Mouse (Mus musculus): Measurements from ENCODE around the gene Ccr10. TPM values are rescaled to one million over a fixed set of nuclear protein-coding genes. Genes with fewer than 3 reads are reported as not detected.

Ccr10 gene
- polyA plus RNA-seq, 1 experiment from 2014 or later: 0.31 TPM

- H3K36me3 ChIP-seq (replicated peaks): no peaks in the 10 kb centered on the region
- H3K27ac ChIP-seq: peak within 1 kb of the TSS; percentile 89
- H3K4me3 ChIP-seq: peak within 1 kb of the TSS; percentile 42
- peak within 1 kb of the TSS; percentile 61 for H3K9ac ChIP-seq
- 0 out of 2 replicates have a peak, but pooled peaks cover 3% of the 10 kb centered on the region for H3K27me3 ChIP-seq (replicated peaks)
- H3K4me2 ChIP-seq: peak within 1 kb of the TSS; percentile 72
- 1% methylated on average over 36 of the region's 36 CpGs for WGBS
- peaks cover 19% of the 10 kb centered on the region for H3K4me1 ChIP-seq
- H3K9me3 ChIP-seq: no peaks in the 10 kb centered on the region
- ATAC-seq (replicated peaks): peak; percentile 93
Measured at GRCm38 (mm10) chr11:101155728-101156371, 19.4 kb downstream of the Ccr10 start, which contains the start of gene Tubg2. Gene Tubg2, plus strand, starts transcription at chr11:101155907.

GRCm38 (mm10) chr11:101155151-101155550 is 20.1 kb downstream of the Ccr10 start:
- Histone ChIP-seq H3K4me3 (peak overlapping the region; percentile 42; the same call in 1 of the 2 replicates), H3K9ac (peak overlapping the region; percentile 61), H3K9me3 (no peaks in the 10 kb centered on the region), H3K4me2 (peak overlapping the region; percentile 72), H3K27me3 (replicated peaks) (0 out of 2 replicates have a peak, but pooled peaks cover 3% of the 10 kb centered on the region), H3K36me3 (replicated peaks) (no peaks in the 10 kb centered on the region), H3K27ac (peak overlapping the region; percentile 89), H3K4me1 (peaks cover 19% of the 10 kb centered on the region)
- ATAC-seq (replicated peaks): no peak
- WGBS: 69% methylated on average over 6 of the region's 6 CpGs

- Histone ChIP-seq H3K9me3 (no peaks in the 10 kb centered on the region), H3K4me2 (no peak overlapping the region), H3K27ac (no peak overlapping the region), H3K9ac (no peak overlapping the region), H3K27me3 (replicated peaks) (0 out of 2 replicates have a peak, but pooled peaks cover 3% of the 10 kb centered on the region), H3K4me3 (no peak overlapping the region), H3K4me1 (peaks cover 19% of the 10 kb centered on the region), H3K36me3 (replicated peaks) (no peaks in the 10 kb centered on the region)
- no peak for ATAC-seq (replicated peaks)
Measured at GRCm38 (mm10) chr11:101154648-101155047, 20.6 kb downstream of the Ccr10 start.

- H3K27ac ChIP-seq: no peak overlapping the region
- H3K4me1 ChIP-seq: peaks cover 19% of the 10 kb centered on the region
- H3K27me3 ChIP-seq (replicated peaks): no peaks in the 10 kb centered on the region
- WGBS: 88% methylated on average over 1 of the region's 1 CpGs
- H3K36me3 ChIP-seq (replicated peaks): no peaks in the 10 kb centered on the region
- no peak for ATAC-seq (replicated peaks)
- no peak overlapping the region for H3K9ac ChIP-seq
- no peaks in the 10 kb centered on the region for H3K9me3 ChIP-seq
- no peak overlapping the region for H3K4me3 ChIP-seq
- H3K4me2 ChIP-seq: no peak overlapping the region
Measured at GRCm38 (mm10) chr11:101152825-101153224, 22.4 kb downstream of the Ccr10 start.

- H3K4me3 ChIP-seq: no peak overlapping the region
- H3K9ac ChIP-seq: no peak overlapping the region
- WGBS: 51% methylated on average over 2 of the region's 2 CpGs
- H3K27me3 ChIP-seq (replicated peaks): no peaks in the 10 kb centered on the region
- no peaks in the 10 kb centered on the region for H3K36me3 ChIP-seq (replicated peaks)
- H3K4me2 ChIP-seq: no peak overlapping the region
- H3K27ac ChIP-seq: no peak overlapping the region
- no peak for ATAC-seq (replicated peaks)
- peaks cover 21% of the 10 kb centered on the region for H3K4me1 ChIP-seq
- no peaks in the 10 kb centered on the region for H3K9me3 ChIP-seq
Measured at GRCm38 (mm10) chr11:101151063-101151462, 24.2 kb downstream of the Ccr10 start.

GRCm38 (mm10) chr11:101149178-101150105 is 25.8 kb downstream of the Ccr10 start:
- Histone ChIP-seq H3K36me3 (replicated peaks) (no peaks in the 10 kb centered on the region), H3K9me3 (no peaks in the 10 kb centered on the region), H3K4me1 (peaks cover 12% of the 10 kb centered on the region), H3K4me2 (no peak overlapping the region), H3K27ac (0 out of 2 replicates have a peak overlapping the region, but pooled peaks have one; percentile 14), H3K27me3 (replicated peaks) (no peaks in the 10 kb centered on the region), H3K4me3 (no peak overlapping the region), H3K9ac (no peak overlapping the region)
- no peak for ATAC-seq (replicated peaks)
- WGBS: 55% methylated on average over 9 of the region's 9 CpGs

- no peak overlapping the region for H3K4me3 ChIP-seq
- no peak overlapping the region for H3K27ac ChIP-seq
- WGBS: 72% methylated on average over 10 of the region's 10 CpGs
Measured at GRCm38 (mm10) chr11:101148751-101149150, 26.5 kb downstream of the Ccr10 start.

GRCm38 (mm10) chr11:101146377-101146776 is 28.9 kb downstream of the Ccr10 start:
- no peak overlapping the region for H3K4me3 ChIP-seq
- H3K27me3 ChIP-seq (replicated peaks): no peaks in the 10 kb centered on the region
- no peaks in the 10 kb centered on the region for H3K9me3 ChIP-seq
- H3K36me3 ChIP-seq (replicated peaks): no peaks in the 10 kb centered on the region
- peak; percentile 73 for ATAC-seq (replicated peaks)
- WGBS: 13% methylated on average over 10 of the region's 10 CpGs
- H3K9ac ChIP-seq: no peak overlapping the region
- peak overlapping the region; percentile 67 for H3K27ac ChIP-seq
- peaks cover 20% of the 10 kb centered on the region for H3K4me1 ChIP-seq
- peak overlapping the region; percentile 9 for H3K4me2 ChIP-seq

More at GRCm38 (mm10) chr11:101148751-101149150, 26.5 kb downstream of the Ccr10 start:
- no peak for ATAC-seq (replicated peaks)
- H3K9ac ChIP-seq: no peak overlapping the region
- H3K36me3 ChIP-seq (replicated peaks): no peaks in the 10 kb centered on the region
- H3K9me3 ChIP-seq: no peaks in the 10 kb centered on the region
- H3K4me2 ChIP-seq: no peak overlapping the region
- no peaks in the 10 kb centered on the region for H3K27me3 ChIP-seq (replicated peaks)
- peaks cover 16% of the 10 kb centered on the region for H3K4me1 ChIP-seq

GRCm38 (mm10) chr11:101143338-101144225 is 31.7 kb downstream of the Ccr10 start:
- H3K4me1 ChIP-seq: peaks cover 24% of the 10 kb centered on the region
- ATAC-seq (replicated peaks): peak; percentile 77
- H3K9ac ChIP-seq: peak overlapping the region; percentile 34; the same call in 1 of the 2 replicates
- peak overlapping the region; percentile 29 for H3K4me3 ChIP-seq
- H3K9me3 ChIP-seq: no peaks in the 10 kb centered on the region
- no peaks in the 10 kb centered on the region for H3K27me3 ChIP-seq (replicated peaks)
- no peaks in the 10 kb centered on the region for H3K36me3 ChIP-seq (replicated peaks)
- H3K4me2 ChIP-seq: peak overlapping the region; percentile 56
- WGBS: 19% methylated on average over 19 of the region's 19 CpGs
- H3K27ac ChIP-seq: peak overlapping the region; percentile 75

- Histone ChIP-seq H3K27me3 (replicated peaks) (no peaks in the 10 kb centered on the region), H3K36me3 (replicated peaks) (no peaks in the 10 kb centered on the region), H3K4me2 (no peak overlapping the region), H3K27ac (no peak overlapping the region), H3K9ac (no peak overlapping the region), H3K9me3 (no peaks in the 10 kb centered on the region), H3K4me1 (peaks cover 25% of the 10 kb centered on the region), H3K4me3 (no peak overlapping the region)
- no peak for ATAC-seq (replicated peaks)
- WGBS: 93% methylated on average over 10 of the region's 10 CpGs
Measured at GRCm38 (mm10) chr11:101142215-101142967, 32.9 kb downstream of the Ccr10 start.

- Histone ChIP-seq H3K9me3 (no peaks in the 10 kb centered on the region), H3K4me2 (no peak overlapping the region), H3K36me3 (replicated peaks) (no peaks in the 10 kb centered on the region), H3K27me3 (replicated peaks) (no peaks in the 10 kb centered on the region), H3K4me1 (peaks cover 17% of the 10 kb centered on the region), H3K9ac (no peak overlapping the region), H3K27ac (no peak overlapping the region), H3K4me3 (no peak overlapping the region)
- 82% methylated on average over 8 of the region's 8 CpGs for WGBS
- ATAC-seq (replicated peaks): no peak
Measured at GRCm38 (mm10) chr11:101141088-101141487, 34.2 kb downstream of the Ccr10 start.
